Mouse (Mus musculus) kidney, adult 2 months (tissue): ENCODE measurements at regions not wholly inside any gene's neighbourhood (a gene's known extent, or its start where the extent isn't known, plus 50 kb on each side); places are given as distances from the start of the nearest gene placed in this dataset.

ENCODE experiments used
- DNase-seq: peaks from one replicate; pipeline ENCODE4 v3.0.0; 2021
- H3K27ac ChIP-seq: fragments of 200-500 bp; 2 replicates; pipeline ENCODE4 v1.5.1; 2012; ENCODE audit warnings: low read depth, low read length, control low read depth, inconsistent platforms; ENCODE audit not compliant: insufficient read depth
- H3K27me3 ChIP-seq: fragments of 200-500 bp; replicated peaks from 2 replicates; pipeline ENCODE4 v1.6.1; 2012; ENCODE audit warnings: mild to moderate bottlenecking, moderate library complexity, low read length, inconsistent platforms; ENCODE audit not compliant: control insufficient read depth, insufficient read depth
- H3K36me3 ChIP-seq: fragments of 200-500 bp; 2 replicates; pipeline ENCODE4 v1.6.1; 2012; ENCODE audit warnings: mild to moderate bottlenecking, moderate library complexity, low read length, inconsistent platforms; ENCODE audit not compliant: control insufficient read depth, insufficient read depth
- H3K4me1 ChIP-seq: fragments of 200-500 bp; 2 replicates; pipeline ENCODE4 v1.6.1; 2011; ENCODE audit warnings: low read length; ENCODE audit not compliant: control insufficient read depth, insufficient read depth
- H3K4me3 ChIP-seq: fragments of 200-500 bp; 2 replicates; pipeline ENCODE4 v1.5.1; 2011; ENCODE audit warnings: mild to moderate bottlenecking, low read depth, low read length, control low read depth; ENCODE audit not compliant: insufficient read depth
- CTCF ChIP-seq: fragments of 200-500 bp; conservative IDR thresholded peaks from 2 replicates; pipeline ENCODE4 v1.5.1; 2011; ENCODE audit warnings: low read depth, mild to moderate bottlenecking, control low read depth, low read length, moderate library complexity, mixed read lengths; ENCODE audit not compliant: insufficient read depth, insufficient read length
- POLR2A ChIP-seq: fragments of 200-500 bp; IDR thresholded peaks from one replicate; pipeline ENCODE4 v1.6.1; 2011; ENCODE audit warnings: low read depth, low read length, control low read depth
- WGBS: fragments of 180-500 bp; shearing (Covaris S2); methylation state at CpG from one replicate; pipeline ENCODE4 v1.1.7; 2018; 5-methylcytosine and 5-hydroxymethylcytosine counted together

DNA sequence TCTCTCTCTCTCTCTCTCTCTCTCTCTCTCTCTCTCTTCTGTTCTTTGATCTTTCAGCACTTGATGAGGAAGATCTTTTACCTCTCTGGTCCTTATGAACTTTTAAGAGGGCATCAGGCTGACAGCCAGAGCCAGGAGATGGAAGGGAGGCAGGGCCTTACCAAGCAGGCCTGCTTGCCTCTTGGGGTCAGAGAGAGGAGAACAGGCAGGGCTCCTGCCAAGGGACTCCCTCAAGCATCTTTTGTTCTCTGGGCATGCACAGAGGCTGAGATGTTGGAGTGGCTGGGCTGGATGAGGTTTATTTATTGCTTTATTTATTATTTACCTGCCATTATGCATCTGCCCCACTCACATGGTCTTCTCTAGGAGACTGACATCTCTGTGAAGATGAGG is 278.5 kb downstream of the Psat1 start:
- H3K27ac ChIP-seq: no peak overlapping the region
- no peak for DNase-seq
- H3K4me3 ChIP-seq: no peak overlapping the region
- H3K4me1 ChIP-seq: peaks cover 4% of the 10 kb centered on the region
- H3K27me3 ChIP-seq: no peaks in the 10 kb centered on the region
- TF ChIP-seq CTCF (no peak), POLR2A (no peak)
- no peaks in the 10 kb centered on the region for H3K36me3 ChIP-seq

DNA sequence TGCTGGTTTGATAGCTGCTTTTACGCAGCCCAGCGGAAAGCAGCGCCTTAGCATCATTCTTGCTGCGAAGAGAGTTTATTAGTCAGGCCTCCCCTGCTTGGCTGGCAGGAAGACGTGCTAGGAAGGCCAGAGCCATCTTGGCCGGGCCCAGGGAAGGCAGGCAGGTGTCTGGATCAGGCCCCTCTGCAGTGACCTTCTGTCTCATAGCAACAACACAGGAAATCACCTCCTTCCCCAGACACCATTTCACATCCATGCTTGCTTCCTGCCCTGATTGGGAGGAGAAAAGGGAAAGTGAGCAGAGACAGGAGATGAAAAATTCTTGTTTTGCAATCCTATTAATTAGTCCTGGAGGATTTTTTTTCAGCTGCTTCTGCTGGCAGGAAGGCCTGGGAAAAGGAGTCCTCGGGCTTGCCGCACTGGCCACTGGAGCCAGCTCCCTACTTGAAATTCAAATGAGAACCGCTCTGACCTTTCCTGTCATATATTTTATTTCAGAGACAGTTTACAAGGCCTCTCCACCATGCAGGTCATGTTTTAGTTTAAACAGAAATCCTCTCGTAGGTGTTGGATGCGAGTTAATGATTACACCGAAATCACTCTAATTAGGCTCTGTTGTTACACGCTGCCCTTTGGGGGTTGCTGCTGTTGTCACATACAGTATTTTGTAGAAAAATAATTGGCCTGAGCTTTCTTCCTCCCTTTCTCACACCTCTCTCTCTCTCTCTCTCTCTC is 279.1 kb downstream of the Psat1 start:
- Histone ChIP-seq H3K4me3 (no peak overlapping the region), H3K27ac (no peak overlapping the region), H3K27me3 (no peaks in the 10 kb centered on the region), H3K4me1 (peaks cover 4% of the 10 kb centered on the region), H3K36me3 (no peaks in the 10 kb centered on the region)
- TF ChIP-seq POLR2A (no peak), CTCF (no peak)
- peak; percentile 79 for DNase-seq
- WGBS: 23% methylated on average over 13 of the region's 13 CpGs

DNA sequence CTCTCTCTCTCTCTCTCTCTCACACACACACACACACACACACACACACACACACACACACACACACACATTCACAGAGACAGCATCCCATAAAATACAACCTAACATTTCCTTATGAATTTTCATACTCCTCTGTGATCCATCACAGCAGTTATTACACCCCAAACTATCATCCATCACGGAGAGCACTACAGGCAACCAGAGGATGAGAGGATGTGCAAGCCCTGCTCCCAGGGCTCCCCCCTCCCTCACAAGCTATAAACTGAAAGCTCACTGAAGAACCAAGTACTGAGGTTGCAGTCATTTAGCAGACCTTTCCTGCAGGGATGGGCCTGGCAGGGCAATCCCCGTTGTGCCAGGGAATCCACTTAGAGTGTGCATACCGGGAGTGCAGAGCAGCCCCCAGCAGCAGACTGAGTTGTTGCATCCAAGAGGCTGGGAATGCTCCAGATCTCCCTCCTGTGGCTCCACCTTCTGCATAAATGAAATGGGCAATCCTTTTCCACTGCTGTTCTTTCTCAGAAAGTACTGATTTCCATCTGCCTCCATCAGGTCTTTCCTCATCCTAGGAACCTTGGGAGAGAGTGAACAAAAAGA is 283.4 kb downstream of the Psat1 start:
- Histone ChIP-seq H3K36me3 (no peaks in the 10 kb centered on the region), H3K27ac (no peak overlapping the region), H3K4me1 (peaks cover 4% of the 10 kb centered on the region), H3K27me3 (no peaks in the 10 kb centered on the region), H3K4me3 (no peak overlapping the region)
- DNase-seq: no peak
- TF ChIP-seq POLR2A: no peak
- TF ChIP-seq CTCF: no peak
- 41% methylated on average over 3 of the region's 3 CpGs for WGBS

DNA sequence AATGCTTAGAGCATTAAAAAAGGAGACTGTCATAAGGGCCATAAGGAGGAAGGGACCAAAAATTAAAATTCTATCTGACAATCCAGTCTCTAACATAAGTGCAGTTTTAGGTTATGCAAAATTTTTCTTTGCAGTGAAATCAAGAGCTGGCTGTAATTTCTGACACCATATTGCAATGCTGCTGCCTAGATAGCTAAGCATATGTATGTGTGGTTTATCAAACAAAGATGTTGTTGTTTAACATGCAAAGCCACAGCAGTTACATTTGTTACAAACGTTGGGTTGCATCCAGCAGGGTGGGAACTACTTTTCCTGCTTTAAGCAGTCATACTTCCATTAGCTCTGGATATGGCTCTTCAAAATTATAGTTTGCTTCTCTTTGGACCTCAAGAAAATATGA is 288.5 kb downstream of the Psat1 start:
- Histone ChIP-seq H3K4me3 (no peak overlapping the region), H3K36me3 (no peaks in the 10 kb centered on the region), H3K27ac (no peak overlapping the region), H3K27me3 (no peaks in the 10 kb centered on the region), H3K4me1 (no peaks in the 10 kb centered on the region)
- no peak for DNase-seq
- no peak for TF ChIP-seq POLR2A
- TF ChIP-seq CTCF: no peak
- 69% methylated on average over 1 of the region's 1 CpGs for WGBS

DNA sequence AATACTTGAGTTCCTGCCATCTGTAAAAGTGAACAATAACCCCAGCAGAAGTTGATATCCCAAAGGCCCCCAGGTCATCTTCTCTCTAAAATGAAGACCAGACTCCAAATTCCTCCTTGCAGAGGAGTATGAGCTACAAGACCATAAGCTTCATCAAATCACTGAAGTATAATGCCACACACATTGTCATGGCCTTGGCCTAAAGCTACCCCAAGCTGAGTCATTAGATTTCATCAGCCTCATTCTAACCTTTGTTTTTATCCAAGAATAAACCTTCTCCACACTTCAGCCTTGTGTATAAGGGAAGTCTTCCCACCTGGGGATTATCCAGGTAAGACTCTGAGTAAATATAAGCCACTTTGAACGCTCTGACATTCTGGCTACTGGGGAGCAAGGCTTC is 289.3 kb downstream of the Psat1 start:
- 95% methylated on average over 1 of the region's 1 CpGs for WGBS
- Histone ChIP-seq H3K4me1 (no peaks in the 10 kb centered on the region), H3K4me3 (no peak overlapping the region), H3K27ac (no peak overlapping the region), H3K36me3 (no peaks in the 10 kb centered on the region), H3K27me3 (no peaks in the 10 kb centered on the region)
- no peak for DNase-seq
- TF ChIP-seq CTCF (no peak), POLR2A (no peak)

DNA sequence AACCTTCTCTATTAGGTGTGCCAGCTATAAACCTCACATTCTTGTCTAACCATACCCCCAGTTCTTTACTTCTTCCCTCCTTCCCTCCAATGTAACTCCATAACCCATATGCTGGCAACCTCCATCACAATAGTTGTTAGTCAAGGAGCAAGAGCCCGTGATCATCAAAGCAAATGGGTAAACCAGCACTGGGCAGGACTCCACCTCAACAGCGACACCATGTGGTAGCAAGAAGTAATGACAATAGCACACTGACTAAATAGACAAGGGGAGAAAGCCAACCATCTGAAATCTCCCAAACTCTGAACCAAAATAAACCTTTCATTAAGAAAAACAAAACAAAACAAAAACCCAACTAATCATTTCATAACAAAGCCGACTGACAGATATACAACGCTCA is 297.8 kb downstream of the Psat1 start:
- Histone ChIP-seq H3K4me3 (no peak overlapping the region), H3K4me1 (no peaks in the 10 kb centered on the region), H3K27me3 (no peaks in the 10 kb centered on the region; the same call in 1 of the 2 replicates), H3K27ac (no peak overlapping the region), H3K36me3 (no peaks in the 10 kb centered on the region)
- TF ChIP-seq POLR2A (no peak), CTCF (peak; percentile 66)
- WGBS: 18% methylated on average over 4 of the region's 4 CpGs
- peak; percentile 13 for DNase-seq

DNA sequence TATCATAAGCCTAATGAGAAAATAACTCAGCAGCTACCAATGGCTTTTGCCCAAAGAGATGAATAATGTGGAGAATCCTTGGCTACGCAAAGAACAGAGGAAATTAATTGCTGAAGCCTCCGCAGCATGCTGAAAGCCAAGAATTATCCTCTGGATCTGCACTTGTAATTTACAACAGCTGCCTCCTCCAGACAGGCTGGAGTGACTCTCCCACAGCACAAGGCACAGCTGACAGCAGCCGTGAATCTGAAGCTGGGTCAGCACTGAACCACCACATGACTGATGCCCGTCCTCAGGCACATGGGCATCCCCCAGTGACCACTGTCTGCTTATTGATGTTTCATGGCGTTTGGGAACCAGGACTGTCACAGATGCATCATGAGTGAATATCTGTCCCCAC is 299.8 kb downstream of the Psat1 start:
- no peaks in the 10 kb centered on the region for H3K36me3 ChIP-seq
- TF ChIP-seq CTCF: no peak
- TF ChIP-seq POLR2A: no peak
- H3K4me1 ChIP-seq: no peaks in the 10 kb centered on the region
- no peak overlapping the region for H3K4me3 ChIP-seq
- no peak for DNase-seq
- no peaks in the 10 kb centered on the region; the same call in 1 of the 2 replicates for H3K27me3 ChIP-seq
- no peak overlapping the region for H3K27ac ChIP-seq
- WGBS: 48% methylated on average over 5 of the region's 5 CpGs

DNA sequence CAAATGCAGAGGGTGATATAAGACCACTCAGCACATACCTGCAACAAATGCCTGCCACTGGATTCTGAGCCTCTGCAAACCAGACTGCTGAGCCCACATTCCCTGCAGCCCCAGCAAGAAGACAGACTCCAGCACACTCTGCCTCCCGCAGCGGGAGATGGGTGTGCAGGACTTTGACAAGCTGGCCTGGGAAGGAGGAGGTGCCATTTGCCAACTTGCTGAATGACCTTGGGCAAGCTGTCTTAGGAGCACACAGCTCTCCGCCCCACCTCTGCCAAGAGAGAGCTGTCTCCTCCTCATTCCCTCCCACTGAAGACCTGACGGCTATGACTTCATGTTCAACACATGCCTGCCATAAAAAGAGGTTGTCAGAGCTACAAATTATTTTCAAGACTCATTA is 302.4 kb downstream of the Psat1 start:
- DNase-seq: peak; percentile 15
- 43% methylated on average over 4 of the region's 4 CpGs for WGBS

More for the DNA sequence above, 302.4 kb downstream of the Psat1 start:
- no peaks in the 10 kb centered on the region for H3K4me1 ChIP-seq
- no peak overlapping the region for H3K27ac ChIP-seq
- H3K36me3 ChIP-seq: no peaks in the 10 kb centered on the region
- H3K4me3 ChIP-seq: no peak overlapping the region
- H3K27me3 ChIP-seq: no peaks in the 10 kb centered on the region
- TF ChIP-seq CTCF (no peak), POLR2A (no peak)
